Mouse (Mus musculus): ENCODE measurements around the gene Dph5.

GRCm38 (mm10) chr3:115893166-115893565, 5.5 kb downstream of the Dph5 start:
- TF ChIP-seq TAL1 (IDR thresholded peaks at IDR 0.05; ENCODE audit: low read length) (no peak), GATA1 (IDR thresholded peaks at IDR 0.05; ENCODE audit: low read length) (no peak)

Data from erythroblast, embryonic 14.5 days (primary cell).